14 mouse cellular contexts compared by ENCODE assay signal in genomic region chr12:102361189-102362161, GRCm38 (mm10).
A peak's percentile ranks its signal among the peaks of the same experiment; 100 is the strongest.
DNase-seq lines count a peak whose midpoint lies in the region; ATAC-seq and TF ChIP-seq lines count a peak whose summit lies in the region.
"Had no signal": no experiment of that assay in that cellular context is flagged by ENCODE, and none has a peak within 500 bp of the region (broad histone marks: within the 10 kb centered on the region; RNA-seq: fewer than 3 reads in every experiment).

No protein-coding gene starts in this region.

- no peak for TF ChIP-seq EP300 in stomach, postnatal 0 days (optimal IDR thresholded peaks at IDR 0.05)

- peak; percentile 32 to 53 for DNase-seq in lung, adult 18-20 months
- DNase-seq in lung, postnatal 4 days, result no peak
- peak; percentile 11 for DNase-seq in cerebellum, adult 11 months
- DNase-seq in cerebellum, adult 8-10 months, result peak; percentile 10
- DNase-seq in skeletal muscle tissue, adult 2 months (ENCODE audit: low read depth, low spot score), result peak; percentile 42
- no peak for DNase-seq in stomach, postnatal 0 days (ENCODE audit: low spot score)
- no peak for DNase-seq in adrenal gland, postnatal 4 days (ENCODE audit: low spot score in 2 of 2)
- DNase-seq: gastrocnemius, postnatal 10 days; midbrain, embryonic 14.5 days; right cerebral cortex, postnatal 25 days had no signal

- no peaks in the 10 kb centered on the region for H3K4me1 ChIP-seq in stomach, postnatal 0 days (replicated peaks; ENCODE audit: control insufficient read depth, insufficient read depth)
- H3K4me1 ChIP-seq: heart, embryonic 13.5 days; kidney, embryonic 15.5 days; neural tube, embryonic 15.5 days had no signal

- no peak for ATAC-seq in stomach, postnatal 0 days (ENCODE audit: low FRiP score, low TSS enrichment)

- no peak for TF ChIP-seq CTCF in stomach, postnatal 0 days (IDR thresholded peaks at IDR 0.05; ENCODE audit: low read depth)

- H3K36me3 ChIP-seq in stomach, postnatal 0 days (ENCODE audit: control insufficient read depth, insufficient read depth, low read length), result peaks cover 3% of the 10 kb centered on the region; the same call in 1 of the 2 replicates
- H3K36me3 ChIP-seq: neural tube, embryonic 15.5 days had no signal

- no peaks in the 10 kb centered on the region for H3K27me3 ChIP-seq in stomach, postnatal 0 days (ENCODE audit: control insufficient read depth, insufficient read depth, low read length)
- H3K27me3 ChIP-seq: heart, embryonic 13.5 days; kidney, embryonic 15.5 days; neural tube, embryonic 15.5 days had no signal

- H3K9ac ChIP-seq in stomach, postnatal 0 days (ENCODE audit: low read length), result no peak overlapping the region
- H3K9ac ChIP-seq: heart, embryonic 13.5 days; kidney, embryonic 15.5 days; neural tube, embryonic 15.5 days had no signal

- no peaks in the 10 kb centered on the region for H3K9me3 ChIP-seq in stomach, postnatal 0 days (ENCODE audit: control insufficient read depth, low read length)
- H3K9me3 ChIP-seq: heart, embryonic 13.5 days; kidney, embryonic 15.5 days; neural tube, embryonic 15.5 days had no signal

- H3K4me3 ChIP-seq in stomach, postnatal 0 days (ENCODE audit: low read depth, low read length), result no peak overlapping the region
- H3K4me3 ChIP-seq: heart, embryonic 13.5 days; kidney, embryonic 15.5 days; myocyte; neural tube, embryonic 15.5 days had no signal

- H3K4me2 ChIP-seq in stomach, postnatal 0 days (replicated peaks; ENCODE audit: low read depth), result no peak overlapping the region
- H3K4me2 ChIP-seq: heart, embryonic 13.5 days; kidney, embryonic 15.5 days; neural tube, embryonic 15.5 days had no signal

- H3K27ac ChIP-seq in stomach, postnatal 0 days (replicated peaks), result no peak overlapping the region
- H3K27ac ChIP-seq: heart, embryonic 13.5 days; kidney, embryonic 15.5 days; neural tube, embryonic 15.5 days had no signal

- 86% methylated on average over 10 of the region's 10 CpGs for WGBS in stomach, postnatal 0 days

Comparison
In these comparisons a context has a peak if more than half of its experiments do, and no peak if none do; other contexts are left out.
1. DNase-seq: peak in lung, adult 18-20 months (2 of 2), cerebellum, adult 11 months (single experiment), cerebellum, adult 8-10 months (single experiment) and skeletal muscle tissue, adult 2 months (single experiment); none in lung, postnatal 4 days (0 of 2), stomach, postnatal 0 days (single experiment) and adrenal gland, postnatal 4 days (0 of 2).